Mouse (Mus musculus): ENCODE measurements at regions not wholly inside any gene's neighbourhood (a gene's known extent, or its start where the extent isn't known, plus 50 kb on each side); places are given as distances from the start of the nearest gene placed in this dataset.

DNA sequence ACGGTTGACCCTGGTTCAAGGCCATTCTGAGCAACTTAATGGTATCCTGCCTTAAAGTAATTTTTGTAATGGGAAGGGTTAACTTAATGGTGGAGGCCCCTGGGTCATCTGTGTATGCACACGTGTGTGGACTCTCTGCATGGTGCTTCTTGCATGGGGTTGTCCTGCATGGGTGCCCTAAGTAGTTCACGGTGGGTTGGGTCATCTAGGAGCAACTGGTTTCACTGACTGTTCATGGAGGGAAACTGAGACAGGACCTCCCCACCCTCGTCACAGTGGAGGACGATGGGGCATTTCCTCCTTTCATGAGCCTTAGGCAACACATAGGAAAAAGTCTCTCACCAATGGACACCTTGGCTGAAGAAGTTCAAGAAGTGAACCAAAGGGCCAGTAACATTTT is 123.4 kb downstream of the Gm11011 start:
- H3K4me1 ChIP-seq (ENCODE audit: control insufficient read depth, insufficient read depth, low read length): 0 out of 2 replicates have a peak, but pooled peaks cover under 1% of the 10 kb centered on the region
- no peaks in the 10 kb centered on the region for H3K9me3 ChIP-seq (ENCODE audit: control insufficient read depth, low read length)
- no peaks in the 10 kb centered on the region for H3K36me3 ChIP-seq (ENCODE audit: control insufficient read depth, insufficient read depth, low read length)
- ATAC-seq (ENCODE audit: low read depth): no peak
- no peaks in the 10 kb centered on the region for H3K27me3 ChIP-seq (ENCODE audit: control insufficient read depth, insufficient read depth, low read length)
- WGBS: 94% methylated on average over 5 of the region's 5 CpGs
- H3K9ac ChIP-seq (replicated peaks; ENCODE audit: low read depth, low read length): no peak overlapping the region
- H3K4me3 ChIP-seq (ENCODE audit: low read depth, low read length): no peak overlapping the region
- no peak overlapping the region for H3K27ac ChIP-seq (ENCODE audit: low read depth, low read length)
- H3K4me2 ChIP-seq (ENCODE audit: low read depth, low read length): no peak overlapping the region

DNA sequence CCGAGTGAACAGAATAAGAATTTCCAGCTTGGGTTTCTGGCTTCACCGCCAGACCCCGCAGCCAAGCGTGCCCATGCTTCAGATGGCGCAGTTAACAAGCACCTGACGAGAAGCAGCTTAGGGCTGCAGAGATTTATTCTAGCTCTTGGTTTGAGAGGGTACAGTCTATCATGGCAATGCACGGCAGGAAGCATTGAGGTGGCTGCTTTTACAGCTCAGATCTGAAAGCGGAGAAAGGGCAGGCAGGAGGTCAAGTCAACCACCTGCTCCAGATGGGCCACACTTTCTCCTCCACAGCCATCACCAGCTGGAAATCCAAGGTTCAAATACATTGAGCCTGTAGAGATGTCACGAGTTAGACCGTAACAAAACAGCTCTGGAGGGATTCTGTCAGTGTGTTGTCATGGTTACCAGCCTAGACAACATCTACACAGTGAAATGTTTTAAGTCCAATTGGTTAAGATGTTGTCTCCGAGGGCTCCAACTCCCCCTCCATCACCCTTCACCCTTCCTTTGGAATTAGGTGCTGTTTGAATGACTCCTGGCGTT is 126.0 kb downstream of the Gm11011 start:
- no peaks in the 10 kb centered on the region for H3K4me1 ChIP-seq (ENCODE audit: control insufficient read depth, insufficient read depth, low read length)
- 53% methylated on average over 12 of the region's 12 CpGs for WGBS
- H3K9ac ChIP-seq (replicated peaks; ENCODE audit: low read depth, low read length): no peak overlapping the region
- H3K9me3 ChIP-seq (ENCODE audit: control insufficient read depth, low read length): no peaks in the 10 kb centered on the region
- H3K36me3 ChIP-seq (ENCODE audit: control insufficient read depth, insufficient read depth, low read length): no peaks in the 10 kb centered on the region
- ATAC-seq (ENCODE audit: low read depth): no peak
- H3K4me3 ChIP-seq (ENCODE audit: low read depth, low read length): no peak overlapping the region
- no peak overlapping the region for H3K27ac ChIP-seq (ENCODE audit: low read depth, low read length)
- no peaks in the 10 kb centered on the region for H3K27me3 ChIP-seq (ENCODE audit: control insufficient read depth, insufficient read depth, low read length)
- H3K4me2 ChIP-seq (ENCODE audit: low read depth, low read length): no peak overlapping the region

GRCm38 (mm10) chr2:169452956-169453355 is 134.6 kb downstream of the Gm11011 start:
- H3K27me3 ChIP-seq (ENCODE audit: control insufficient read depth, insufficient read depth, low read length): no peaks in the 10 kb centered on the region
- no peaks in the 10 kb centered on the region for H3K36me3 ChIP-seq (ENCODE audit: control insufficient read depth, insufficient read depth, low read length)
- no peaks in the 10 kb centered on the region for H3K4me1 ChIP-seq (ENCODE audit: control insufficient read depth, insufficient read depth, low read length)
- no peak overlapping the region for H3K9ac ChIP-seq (replicated peaks; ENCODE audit: low read depth, low read length)
- 92% methylated on average over 8 of the region's 8 CpGs for WGBS
- no peak overlapping the region for H3K4me2 ChIP-seq (ENCODE audit: low read depth, low read length)
- no peak overlapping the region for H3K4me3 ChIP-seq (ENCODE audit: low read depth, low read length)
- H3K9me3 ChIP-seq (ENCODE audit: control insufficient read depth, low read length): no peaks in the 10 kb centered on the region
- H3K27ac ChIP-seq (ENCODE audit: low read depth, low read length): no peak overlapping the region
- no peak for ATAC-seq (ENCODE audit: low read depth)

DNA sequence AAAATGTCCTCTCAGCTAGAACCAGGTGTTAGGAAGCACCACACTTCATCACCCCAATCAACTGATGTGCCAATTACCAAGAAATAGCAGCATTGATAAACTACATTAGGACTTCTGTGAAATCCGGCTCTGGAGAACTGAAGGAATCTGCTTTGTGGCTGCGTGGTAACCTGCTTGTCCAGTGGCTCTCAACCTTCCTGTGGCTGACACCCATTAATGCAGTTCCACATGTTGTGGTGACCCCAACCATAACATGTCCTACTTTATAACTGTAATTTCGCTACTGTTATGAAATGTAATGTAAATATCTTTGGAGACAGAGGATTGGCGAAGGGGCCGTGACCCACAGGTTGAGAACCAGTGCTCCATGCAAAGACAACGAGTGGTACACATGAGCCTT is 136.7 kb downstream of the Gm11011 start:
- ATAC-seq (ENCODE audit: low read depth): no peak
- 94% methylated on average over 6 of the region's 6 CpGs for WGBS

GRCm38 (mm10) chr2:169447495-169448280 is 139.9 kb downstream of the Gm11011 start:
- WGBS: 80% methylated on average over 6 of the region's 6 CpGs

More for the DNA sequence above, 136.7 kb downstream of the Gm11011 start:
- Histone ChIP-seq H3K4me1 (ENCODE audit: control insufficient read depth, insufficient read depth, low read length) (0 out of 2 replicates have a peak, but pooled peaks cover 2% of the 10 kb centered on the region), H3K27ac (ENCODE audit: low read depth, low read length) (no peak overlapping the region), H3K4me2 (ENCODE audit: low read depth, low read length) (no peak overlapping the region), H3K4me3 (ENCODE audit: low read depth, low read length) (no peak overlapping the region), H3K9ac (replicated peaks; ENCODE audit: low read depth, low read length) (no peak overlapping the region), H3K9me3 (ENCODE audit: control insufficient read depth, low read length) (no peaks in the 10 kb centered on the region), H3K36me3 (ENCODE audit: control insufficient read depth, insufficient read depth, low read length) (no peaks in the 10 kb centered on the region), H3K27me3 (ENCODE audit: control insufficient read depth, insufficient read depth, low read length) (no peaks in the 10 kb centered on the region)

GRCm38 (mm10) chr2:169445877-169446276 is 141.7 kb downstream of the Gm11011 start:
- Histone ChIP-seq H3K9ac (replicated peaks; ENCODE audit: low read depth, low read length) (no peak overlapping the region), H3K36me3 (ENCODE audit: control insufficient read depth, insufficient read depth, low read length) (no peaks in the 10 kb centered on the region), H3K4me1 (ENCODE audit: control insufficient read depth, insufficient read depth, low read length) (peaks cover 7% of the 10 kb centered on the region; the same call in 1 of the 2 replicates), H3K4me3 (ENCODE audit: low read depth, low read length) (no peak overlapping the region), H3K9me3 (ENCODE audit: control insufficient read depth, low read length) (no peaks in the 10 kb centered on the region), H3K4me2 (ENCODE audit: low read depth, low read length) (no peak overlapping the region), H3K27me3 (ENCODE audit: control insufficient read depth, insufficient read depth, low read length) (no peaks in the 10 kb centered on the region), H3K27ac (ENCODE audit: low read depth, low read length) (0 out of 2 replicates have a peak overlapping the region, but pooled peaks have one; percentile 12)
- 64% methylated on average over 5 of the region's 5 CpGs for WGBS
- ATAC-seq (ENCODE audit: low read depth): no peak

More at GRCm38 (mm10) chr2:169447495-169448280, 139.9 kb downstream of the Gm11011 start:
- peaks cover 7% of the 10 kb centered on the region; the same call in 1 of the 2 replicates for H3K4me1 ChIP-seq (ENCODE audit: control insufficient read depth, insufficient read depth, low read length)
- no peak for ATAC-seq (ENCODE audit: low read depth)
- no peaks in the 10 kb centered on the region for H3K27me3 ChIP-seq (ENCODE audit: control insufficient read depth, insufficient read depth, low read length)
- no peak overlapping the region for H3K4me2 ChIP-seq (ENCODE audit: low read depth, low read length)
- H3K27ac ChIP-seq (ENCODE audit: low read depth, low read length): no peak overlapping the region
- H3K4me3 ChIP-seq (ENCODE audit: low read depth, low read length): no peak overlapping the region
- H3K9me3 ChIP-seq (ENCODE audit: control insufficient read depth, low read length): no peaks in the 10 kb centered on the region
- no peaks in the 10 kb centered on the region for H3K36me3 ChIP-seq (ENCODE audit: control insufficient read depth, insufficient read depth, low read length)
- no peak overlapping the region for H3K9ac ChIP-seq (replicated peaks; ENCODE audit: low read depth, low read length)

GRCm38 (mm10) chr2:169445371-169445770 is 142.2 kb downstream of the Gm11011 start:
- H3K4me1 ChIP-seq (ENCODE audit: control insufficient read depth, insufficient read depth, low read length): peaks cover 7% of the 10 kb centered on the region; the same call in 1 of the 2 replicates
- no peaks in the 10 kb centered on the region for H3K36me3 ChIP-seq (ENCODE audit: control insufficient read depth, insufficient read depth, low read length)
- no peak overlapping the region for H3K4me3 ChIP-seq (ENCODE audit: low read depth, low read length)
- no peaks in the 10 kb centered on the region for H3K9me3 ChIP-seq (ENCODE audit: control insufficient read depth, low read length)
- no peak overlapping the region for H3K4me2 ChIP-seq (ENCODE audit: low read depth, low read length)
- H3K27ac ChIP-seq (ENCODE audit: low read depth, low read length): no peak overlapping the region
- WGBS: 46% methylated on average over 12 of the region's 12 CpGs
- no peak for ATAC-seq (ENCODE audit: low read depth)
- H3K9ac ChIP-seq (replicated peaks; ENCODE audit: low read depth, low read length): no peak overlapping the region
- H3K27me3 ChIP-seq (ENCODE audit: control insufficient read depth, insufficient read depth, low read length): no peaks in the 10 kb centered on the region

- Histone ChIP-seq H3K9ac (replicated peaks; ENCODE audit: low read depth, low read length) (no peak overlapping the region), H3K36me3 (ENCODE audit: control insufficient read depth, insufficient read depth, low read length) (no peaks in the 10 kb centered on the region), H3K4me3 (ENCODE audit: low read depth, low read length) (no peak overlapping the region), H3K9me3 (ENCODE audit: control insufficient read depth, low read length) (no peaks in the 10 kb centered on the region), H3K4me1 (ENCODE audit: control insufficient read depth, insufficient read depth, low read length) (peaks cover 7% of the 10 kb centered on the region; the same call in 1 of the 2 replicates), H3K27ac (ENCODE audit: low read depth, low read length) (no peak overlapping the region), H3K27me3 (ENCODE audit: control insufficient read depth, insufficient read depth, low read length) (no peaks in the 10 kb centered on the region), H3K4me2 (ENCODE audit: low read depth, low read length) (no peak overlapping the region)
- WGBS: 89% methylated on average over 8 of the region's 8 CpGs
- no peak for ATAC-seq (ENCODE audit: low read depth)
Observed at GRCm38 (mm10) chr2:169443271-169443670, 144.3 kb downstream of the Gm11011 start.

GRCm38 (mm10) chr2:169431516-169431915 is 156.0 kb downstream of the Gm11011 start:
- H3K9me3 ChIP-seq (ENCODE audit: control insufficient read depth, low read length): no peaks in the 10 kb centered on the region
- ATAC-seq (ENCODE audit: low read depth): no peak
- H3K4me3 ChIP-seq (ENCODE audit: low read depth, low read length): no peak overlapping the region
- no peaks in the 10 kb centered on the region for H3K36me3 ChIP-seq (ENCODE audit: control insufficient read depth, insufficient read depth, low read length)
- H3K4me2 ChIP-seq (ENCODE audit: low read depth, low read length): no peak overlapping the region
- WGBS: 96% methylated on average over 8 of the region's 8 CpGs
- no peaks in the 10 kb centered on the region for H3K27me3 ChIP-seq (ENCODE audit: control insufficient read depth, insufficient read depth, low read length)
- H3K4me1 ChIP-seq (ENCODE audit: control insufficient read depth, insufficient read depth, low read length): 0 out of 2 replicates have a peak, but pooled peaks cover 4% of the 10 kb centered on the region
- H3K27ac ChIP-seq (ENCODE audit: low read depth, low read length): no peak overlapping the region
- H3K9ac ChIP-seq (replicated peaks; ENCODE audit: low read depth, low read length): no peak overlapping the region

All from neural tube, embryonic 14.5 days (tissue).